Comparison of ENCODE assay signal across 13 mouse cellular contexts in genomic region chr2:65382485-65382884, GRCm38 (mm10). TPM values are rescaled to one million over a fixed set of nuclear protein-coding genes. Genes with fewer than 3 reads are reported as not detected.
DNase-seq lines count a peak whose midpoint lies in the region; ATAC-seq lines count a peak whose summit lies in the region.
"Had no signal": no experiment of that assay in that cellular context is flagged by ENCODE, and none has a peak within 500 bp of the region (broad histone marks: within the 10 kb centered on the region; RNA-seq: fewer than 3 reads in every experiment).

No protein-coding gene starts in this region.

- H3K9ac ChIP-seq in kidney, embryonic 15.5 days = no peak overlapping the region
- H3K9ac ChIP-seq: hindbrain, embryonic 14.5 days had no signal

- H3K4me3 ChIP-seq in kidney, embryonic 15.5 days (replicated peaks) = no peak overlapping the region
- no peak overlapping the region for H3K4me3 ChIP-seq in brown adipose tissue, adult 24 weeks (ENCODE audit: insufficient read depth, low read depth, low read length)

- no peaks in the 10 kb centered on the region for H3K36me3 ChIP-seq in kidney, embryonic 15.5 days

- peaks cover 4% of the 10 kb centered on the region for H3K4me1 ChIP-seq in kidney, embryonic 15.5 days
- no peaks in the 10 kb centered on the region for H3K4me1 ChIP-seq in brown adipose tissue, adult 24 weeks (ENCODE audit: control insufficient read depth, insufficient read depth, insufficient read length, low read length)

- peak overlapping the region; percentile 15; the same call in 1 of the 2 replicates for H3K27ac ChIP-seq in kidney, embryonic 15.5 days
- 0 out of 2 replicates have a peak overlapping the region, but pooled peaks have one; percentile 2 for H3K27ac ChIP-seq in brown adipose tissue, adult 24 weeks (replicated peaks; ENCODE audit: low read depth, low read length)
- H3K27ac ChIP-seq: hindbrain, embryonic 14.5 days had no signal

- H3K9me3 ChIP-seq in kidney, embryonic 15.5 days (replicated peaks) = no peaks in the 10 kb centered on the region

- no peak overlapping the region for H3K4me2 ChIP-seq in kidney, embryonic 15.5 days
- H3K4me2 ChIP-seq: hindbrain, embryonic 14.5 days had no signal

- peak; percentile 92 for ATAC-seq in kidney, embryonic 15.5 days (replicated peaks; ENCODE audit: low FRiP score)

- WGBS in kidney, embryonic 15.5 days = 5% methylated on average over 4 of the region's 4 CpGs

- no peak for DNase-seq in kidney, adult 8-10 months
- DNase-seq in embryo, embryonic 11.5 days (ENCODE audit: low read depth, low spot score) = peak; percentile 26
- peak; percentile 12 for DNase-seq in lung, postnatal 36 days
- no peak for DNase-seq in thymus, adult 18-20 months
- no peak for DNase-seq in left cerebral cortex, adult 8-10 months (ENCODE audit: low spot score in 2 of 2)
- DNase-seq: gastrocnemius, postnatal 36 days; midbrain, embryonic 14.5 days; spleen, adult 18-20 months had no signal

- no peaks in the 10 kb centered on the region for H3K27me3 ChIP-seq in kidney, embryonic 15.5 days

RNA-seq across cellular contexts. Expression of gene Slc38a11, which starts 18.7 kb away (rescaled TPM):
- 1.1 and 1.7 TPM in 2 replicates for polyA plus RNA-seq in kidney, embryonic 15.5 days (2015; fragmentation: Nextera tagmentation; extraction: Ambion mirVana)
- not detected in 2 replicates for polyA plus RNA-seq in brown adipose tissue, adult 24 weeks (2012; ENCODE audit: insufficient read depth, insufficient read length, missing spikeins)
- 1 to 10 TPM; 1.9 to 3.6 (median 2.7) TPM for total RNA-seq in left cerebral cortex, adult 8-10 months (2022)
- total RNA-seq: MEL; neutrophil, adult 5-6 weeks had no signal

Comparison
In these comparisons a context has a peak if more than half of its experiments do, and no peak if none do; other contexts are left out.
1. DNase-seq: peak in embryo, embryonic 11.5 days (single experiment) and lung, postnatal 36 days (single experiment); none in kidney, adult 8-10 months (0 of 2), thymus, adult 18-20 months (0 of 2) and left cerebral cortex, adult 8-10 months (0 of 2).